Mouse (Mus musculus) C2C12 (cell line): ENCODE results near the gene Rgs6.

ENCODE experiments used
- CTCF ChIP-seq: IDR thresholded peaks from one replicate; pipeline ENCODE4 v1.5.1; 2011; ENCODE audit not compliant: control insufficient read depth, insufficient read depth, insufficient read length
- MAX ChIP-seq: IDR thresholded peaks from one replicate; pipeline ENCODE4 v1.6.1; 2011; ENCODE audit warnings: mild to moderate bottlenecking, control low read depth

- TF ChIP-seq CTCF (no peak), MAX (no peak)
Measured at GRCm38 (mm10) chr12:83142507-83142906, 554.4 kb downstream of the Rgs6 start.
